Mouse (Mus musculus): ENCODE data around the gene P3h3.

The P3h3 gene

DNA sequence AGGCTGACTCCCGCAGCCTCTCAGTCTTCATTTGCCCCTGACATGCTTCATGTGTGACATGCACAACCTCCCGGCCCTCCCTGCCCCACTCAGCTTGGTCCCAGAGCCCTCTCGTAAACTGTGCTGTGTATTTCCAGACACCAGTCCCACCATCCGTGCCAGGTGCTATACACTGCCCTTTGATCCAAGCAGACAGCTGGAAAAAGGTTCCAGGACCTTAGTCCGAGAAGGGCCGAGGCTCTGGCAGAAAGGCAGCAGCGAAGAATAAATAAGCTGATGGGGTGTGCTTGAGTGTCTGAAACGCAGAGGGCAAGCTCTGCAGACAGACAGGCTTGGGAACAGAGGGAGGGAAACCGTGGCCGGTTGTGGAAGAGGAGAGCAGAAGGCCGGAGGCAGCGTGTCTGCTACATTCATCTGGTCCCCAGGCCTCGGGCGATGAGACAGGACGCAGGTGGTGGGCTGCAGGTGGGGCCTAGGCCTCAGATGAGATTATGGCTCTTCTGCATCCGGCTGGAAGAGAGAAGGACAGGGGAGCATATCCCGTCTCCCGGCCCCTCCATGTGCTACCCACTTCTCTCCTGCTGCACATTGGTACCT is 8.3 kb upstream of the P3h3 start:
- DNase-seq (ENCODE audit: low spot score in 2 of 2): no peak

DNA sequence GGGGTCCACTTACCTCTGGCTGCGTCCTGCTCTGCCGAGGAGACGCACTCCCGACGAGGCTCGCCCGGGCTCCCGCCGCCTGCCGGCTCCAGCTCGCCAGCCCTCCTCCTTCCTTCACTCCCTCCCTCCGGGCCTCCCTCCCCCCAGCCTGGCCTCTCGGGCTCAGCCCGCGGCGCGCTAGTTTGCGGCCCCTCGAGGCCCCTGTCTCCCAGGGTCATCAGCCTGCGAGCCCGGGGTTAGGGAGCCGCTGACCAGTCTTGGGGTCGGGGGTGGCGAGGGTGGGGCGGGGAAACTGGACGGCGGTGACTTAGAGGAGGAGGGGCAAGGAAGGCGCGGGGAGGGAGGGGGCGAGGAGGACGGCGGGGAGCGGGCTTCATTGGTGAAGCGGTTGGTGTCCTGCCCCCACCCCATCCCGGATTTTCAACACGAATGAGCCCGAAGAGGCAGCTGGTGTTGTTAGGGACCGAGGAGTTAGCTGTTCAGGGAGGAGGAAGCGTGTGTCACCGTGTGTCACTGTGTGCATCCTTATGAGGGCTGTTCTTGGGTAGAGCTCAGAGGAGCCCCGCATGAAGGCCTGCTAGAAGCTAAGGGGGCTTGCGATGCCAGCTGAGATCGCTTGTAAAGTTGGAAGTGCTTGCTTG is 6.2 kb upstream of the P3h3 start, which contains the start of gene Gpr162:
Gene Gpr162, minus strand, starts transcription at position 326 of the 641 bp plus-strand sequence.
- peak; percentile 63 to 77 for DNase-seq (ENCODE audit: low spot score in 2 of 2)

DNA sequence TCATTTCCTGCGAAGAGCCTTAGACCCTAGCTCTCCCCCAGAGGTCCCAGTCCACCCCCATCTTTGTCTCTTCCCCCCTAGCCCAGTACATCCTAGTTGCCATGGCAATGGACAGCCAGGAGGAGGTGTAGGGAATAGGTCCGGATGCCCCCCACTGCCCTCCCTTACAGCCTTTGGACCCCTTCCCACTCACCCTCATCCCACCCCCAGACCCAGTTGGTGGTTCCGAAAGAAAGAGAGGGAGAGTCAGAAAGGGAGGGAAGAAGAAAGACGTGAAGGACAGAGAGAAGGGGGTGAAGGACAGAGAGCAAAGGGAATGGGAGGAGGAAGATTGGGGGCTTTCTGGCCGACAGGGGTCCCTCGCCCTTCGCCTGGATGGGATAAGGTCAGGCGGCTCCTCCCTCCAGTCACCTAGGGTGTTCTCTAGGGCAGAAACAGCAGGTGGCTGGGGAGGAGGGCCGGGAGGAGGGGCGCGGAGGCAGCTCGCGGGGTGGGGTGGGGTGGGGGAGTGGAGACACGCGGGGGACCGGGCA is 5.6 kb upstream of the P3h3 start:
- no peak for DNase-seq (ENCODE audit: low spot score in 2 of 2)

DNA sequence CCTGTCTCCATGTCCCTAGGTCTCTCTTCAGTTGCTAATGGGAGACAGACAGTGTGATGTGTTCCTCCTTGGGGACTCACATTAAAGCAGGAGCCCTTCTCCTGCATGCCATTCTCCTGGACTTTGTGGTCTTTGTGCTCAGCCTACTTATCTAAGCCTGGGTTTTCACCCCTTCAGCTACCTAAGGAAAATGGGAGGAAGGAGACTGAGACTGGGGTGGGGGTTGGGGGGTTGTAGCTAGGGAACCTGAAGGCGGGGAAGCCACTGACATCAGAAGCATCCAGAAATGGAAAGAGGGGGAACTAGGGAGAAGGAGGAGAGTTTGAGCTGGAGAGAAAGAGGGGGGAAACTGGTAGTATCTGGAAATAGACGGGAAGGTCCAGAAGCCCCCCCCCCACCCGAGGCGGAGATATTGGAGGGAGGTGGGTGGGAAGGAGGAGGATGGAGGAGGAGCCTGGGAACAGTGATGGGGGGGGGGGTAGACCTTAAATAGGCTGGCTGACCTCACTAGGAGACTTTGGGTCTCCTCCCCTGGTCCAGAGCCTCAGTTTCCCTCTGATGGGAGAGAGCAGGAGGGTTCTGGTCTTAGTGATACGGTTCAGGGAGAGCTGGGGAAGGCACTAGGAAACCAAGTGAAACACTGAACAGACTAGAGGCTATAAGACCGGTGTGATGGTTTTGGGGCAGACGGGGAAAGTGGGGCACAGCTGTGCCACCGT is 5.0 kb upstream of the P3h3 start:
- peak in 1 of 2 experiments; percentile 32 for DNase-seq (ENCODE audit: low spot score in 2 of 2)

DNA sequence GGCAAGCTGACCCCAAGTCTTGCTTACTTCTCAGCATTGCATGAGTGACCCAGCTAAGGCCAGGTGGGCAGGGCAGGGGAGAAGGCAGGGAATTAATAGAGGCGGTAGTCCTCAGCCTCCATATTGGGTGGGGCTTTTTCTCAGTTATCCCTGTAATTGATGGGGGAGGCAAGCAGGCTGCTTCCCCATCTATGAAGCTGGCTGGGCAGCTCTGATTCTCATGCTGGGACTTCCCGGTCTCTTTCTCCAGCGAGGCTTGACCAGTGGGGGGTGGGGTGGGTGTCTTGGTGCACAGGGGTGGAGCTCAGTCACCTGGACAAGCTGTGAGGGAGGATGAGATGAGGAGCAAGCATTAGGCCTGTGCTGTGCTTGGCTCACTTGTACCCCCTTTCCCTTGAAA is 4.2 kb upstream of the P3h3 start:
- no peak for DNase-seq (ENCODE audit: low spot score in 2 of 2)

DNA sequence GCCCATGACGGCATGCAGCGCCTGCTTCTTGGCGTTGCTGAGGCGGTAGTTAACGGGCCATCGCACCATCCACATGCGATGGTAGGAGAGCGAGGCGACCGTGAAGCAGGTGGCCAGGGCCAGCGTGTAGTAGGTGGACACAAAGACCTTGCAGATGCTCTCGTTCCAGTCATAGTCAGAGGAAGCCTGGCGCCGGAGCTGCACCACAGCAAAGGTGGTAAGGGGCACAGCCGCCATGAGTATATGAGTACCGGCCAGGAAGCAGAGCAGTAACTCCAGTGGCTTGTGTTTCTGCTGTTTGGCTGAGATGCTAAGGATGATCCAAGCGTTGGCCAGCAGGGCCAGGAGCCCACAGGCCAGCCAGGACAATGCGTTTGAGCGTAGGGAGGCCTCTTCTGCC is 3.7 kb upstream of the P3h3 start:
- DNase-seq (ENCODE audit: low spot score in 2 of 2): no peak

DNA sequence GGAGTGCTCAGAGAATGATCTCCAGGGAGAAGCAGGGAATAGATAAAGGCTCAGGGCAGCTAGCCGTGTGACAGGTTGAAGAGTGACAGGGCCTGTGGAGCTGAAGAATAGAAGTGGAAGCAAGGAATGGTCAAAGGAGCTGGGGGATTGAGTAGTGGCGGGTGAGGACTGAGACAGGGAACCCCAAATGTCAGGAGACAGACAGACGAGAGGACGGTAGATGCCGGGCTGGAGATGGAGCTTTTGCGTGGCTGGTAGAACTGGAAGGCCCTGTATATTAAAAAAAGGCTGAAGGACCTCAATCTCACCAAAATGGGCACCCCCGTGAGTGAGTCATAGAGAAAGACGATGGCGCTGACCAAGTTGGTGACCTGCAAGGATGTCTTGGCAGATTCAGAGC is 3.0 kb upstream of the P3h3 start:
- no peak for DNase-seq (ENCODE audit: low spot score in 2 of 2)

DNA sequence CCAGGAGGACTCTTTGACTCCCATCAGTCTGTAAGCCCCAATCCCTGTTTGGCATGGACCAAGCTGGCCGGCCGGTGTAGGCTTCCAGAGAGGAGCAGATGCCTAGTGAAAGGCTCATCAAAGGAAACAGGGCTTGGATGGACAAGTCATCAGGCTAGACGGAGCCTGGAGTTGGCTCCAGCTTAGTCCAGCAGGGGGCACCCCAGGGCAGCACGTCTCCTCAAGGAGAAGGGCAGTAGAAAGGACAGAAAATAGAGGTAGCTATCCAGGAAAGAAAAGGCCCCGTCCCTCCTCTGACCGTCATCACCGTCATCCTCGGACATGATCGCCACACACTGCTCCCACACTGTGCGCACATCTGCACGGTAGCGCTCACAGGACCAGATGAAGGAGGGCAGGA is 2.2 kb upstream of the P3h3 start:
- DNase-seq (ENCODE audit: low spot score in 2 of 2): peak; percentile 75 to 84

DNA sequence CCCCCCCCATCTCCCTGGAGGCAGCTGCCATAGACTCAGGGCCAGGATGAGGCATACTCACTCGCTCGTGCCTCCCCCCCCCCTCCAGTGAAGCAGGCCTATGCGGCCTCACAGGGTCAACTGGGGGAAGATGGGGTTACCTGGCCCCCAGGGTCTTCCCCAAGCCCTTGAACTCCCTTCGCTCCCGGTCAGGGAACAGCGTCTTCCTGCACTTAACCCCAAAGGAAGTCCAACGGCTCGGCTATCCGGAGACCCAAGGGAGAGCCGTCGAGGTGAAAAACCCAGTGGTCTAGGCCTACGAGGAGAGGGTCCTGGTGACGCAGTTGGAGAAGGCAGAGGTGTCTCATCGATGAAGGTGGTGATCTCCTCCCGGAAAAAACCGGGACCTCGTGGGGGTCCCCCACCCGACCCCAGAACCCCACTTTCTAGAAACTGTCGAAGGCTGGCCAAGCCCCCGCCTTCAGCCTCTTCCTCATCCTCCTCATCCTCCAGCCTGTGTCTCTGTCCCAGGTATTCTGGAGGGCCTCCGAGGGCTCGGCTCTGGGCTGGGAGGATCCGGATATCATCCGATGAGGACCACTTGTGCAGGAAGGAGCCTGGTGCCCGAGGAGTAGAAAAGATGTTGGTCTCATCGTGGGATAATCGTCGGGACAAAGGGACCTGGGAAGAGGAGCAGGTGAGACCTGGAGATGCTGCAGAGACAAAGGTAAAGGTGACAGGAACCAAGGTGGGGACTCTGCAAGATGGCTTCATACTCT is 1.2 kb upstream of the P3h3 start:
- no peak for DNase-seq (ENCODE audit: low spot score in 2 of 2)

DNA sequence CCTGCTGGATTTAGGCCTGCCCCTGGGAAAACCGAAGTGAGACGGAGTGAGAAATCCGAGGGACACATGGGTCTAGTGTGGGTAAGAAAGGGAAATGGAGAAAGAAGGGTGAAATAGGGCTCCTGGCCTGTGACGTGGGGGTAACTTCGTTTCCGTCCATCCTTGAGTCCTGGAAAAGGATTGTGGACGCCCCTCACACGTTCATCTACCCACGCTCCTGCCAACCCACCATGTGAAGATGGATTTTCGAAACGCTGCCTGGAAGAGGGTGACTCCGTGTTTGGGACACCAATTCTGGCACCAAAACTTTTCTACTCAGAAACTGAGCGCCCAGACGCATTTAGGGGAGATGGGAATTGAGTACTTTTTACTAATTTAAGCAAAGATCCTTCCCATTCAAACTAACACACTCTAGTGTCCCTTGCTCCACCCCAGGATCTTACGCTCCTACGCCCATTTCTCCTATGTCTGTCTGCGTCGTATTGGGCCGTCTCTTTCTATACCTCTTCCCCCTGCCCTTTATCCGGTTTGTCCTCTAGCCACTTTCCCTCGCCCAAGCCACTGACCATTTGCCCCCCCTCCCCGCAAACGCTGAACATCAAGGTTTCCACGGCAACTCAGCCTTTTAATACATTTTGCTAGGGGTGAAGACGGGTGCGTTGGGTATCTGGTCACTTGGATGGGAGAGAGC is 433 bp upstream of the P3h3 start:
- no peak for DNase-seq (ENCODE audit: low spot score in 2 of 2)

DNA sequence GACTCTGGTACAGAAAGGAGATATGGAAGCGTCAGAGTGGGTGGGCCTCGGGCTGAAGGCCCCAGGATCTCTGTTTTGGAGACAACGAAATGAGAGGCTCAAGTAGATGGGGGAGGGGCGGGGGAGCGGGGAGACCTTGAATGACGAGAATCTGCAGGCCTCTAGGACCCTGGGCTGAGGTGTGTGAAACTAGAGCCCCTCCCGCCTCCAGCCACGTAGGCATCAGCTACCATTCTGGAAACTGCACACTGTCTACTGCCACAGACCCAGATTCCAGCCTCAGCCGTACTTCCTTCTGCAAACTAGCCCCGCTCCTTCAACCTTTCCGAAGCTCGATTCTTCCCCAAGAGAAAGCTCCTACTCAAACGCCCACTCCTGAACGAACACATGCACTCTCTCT is 1.2 kb downstream of the P3h3 start:
- peak; percentile 50 to 57 for DNase-seq (ENCODE audit: low spot score in 2 of 2)

DNA sequence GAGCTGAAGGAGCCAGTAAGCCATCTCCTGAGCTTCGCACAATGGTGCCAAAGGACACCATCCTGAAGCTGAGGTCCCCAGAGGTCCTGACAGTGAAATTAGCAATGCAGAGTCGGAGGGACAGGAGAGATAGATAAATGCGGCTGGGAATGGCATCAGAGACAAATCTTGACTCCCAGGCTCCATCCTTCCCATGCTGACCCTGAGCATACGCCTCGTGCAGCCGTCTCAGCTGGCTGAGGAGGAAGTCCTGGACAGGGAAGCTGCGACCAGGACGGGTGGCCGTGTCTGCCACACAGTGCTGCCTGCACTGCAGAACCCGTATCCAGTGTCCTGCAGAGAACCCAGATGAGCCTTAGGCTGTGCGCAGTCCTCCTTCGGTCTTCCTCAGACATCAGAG is 2.9 kb downstream of the P3h3 start:
- DNase-seq (ENCODE audit: low spot score in 2 of 2): no peak

DNA sequence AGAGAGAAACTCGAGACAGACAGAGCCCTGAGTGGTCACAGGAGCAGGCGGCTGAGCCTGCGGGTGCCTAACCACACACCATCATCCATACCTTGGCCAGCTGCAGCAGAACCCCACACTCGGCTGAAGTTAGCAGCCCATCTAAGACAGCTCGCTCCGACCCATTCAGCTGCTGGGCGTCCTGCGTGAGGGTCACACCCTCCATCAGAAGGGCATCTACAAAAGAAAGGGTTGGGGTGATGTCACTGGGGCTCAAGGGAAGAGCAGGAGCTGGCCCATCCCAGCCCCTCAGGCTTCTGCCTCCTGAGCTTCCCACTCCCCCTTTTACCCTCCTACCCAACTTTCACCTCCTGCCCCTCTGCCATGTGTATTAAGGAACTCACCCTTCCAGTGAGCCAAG is 7.0 kb downstream of the P3h3 start:
- DNase-seq (ENCODE audit: low spot score in 2 of 2): no peak

DNA sequence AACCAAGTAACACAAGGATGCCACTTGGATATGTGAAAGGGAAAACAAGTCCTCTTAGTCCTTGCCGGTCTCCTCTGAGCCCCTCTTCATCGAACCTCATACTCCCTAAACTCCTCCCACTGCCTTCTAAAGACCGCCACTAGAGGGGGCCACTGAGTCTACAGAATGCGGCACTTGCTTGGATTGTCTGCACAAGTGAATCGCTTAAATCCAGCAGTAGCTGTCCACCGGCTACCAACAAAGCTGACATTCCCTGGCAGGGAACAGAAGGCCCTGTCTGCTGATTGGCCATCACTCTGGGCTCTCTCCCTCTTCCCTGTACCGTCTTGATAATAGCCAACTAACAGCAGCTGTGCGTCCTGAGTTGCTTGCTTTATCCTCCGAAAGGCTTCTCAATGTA is 10.2 kb downstream of the P3h3 start:
- peak; percentile 86 to 96 for DNase-seq (ENCODE audit: low spot score in 2 of 2)

DNA sequence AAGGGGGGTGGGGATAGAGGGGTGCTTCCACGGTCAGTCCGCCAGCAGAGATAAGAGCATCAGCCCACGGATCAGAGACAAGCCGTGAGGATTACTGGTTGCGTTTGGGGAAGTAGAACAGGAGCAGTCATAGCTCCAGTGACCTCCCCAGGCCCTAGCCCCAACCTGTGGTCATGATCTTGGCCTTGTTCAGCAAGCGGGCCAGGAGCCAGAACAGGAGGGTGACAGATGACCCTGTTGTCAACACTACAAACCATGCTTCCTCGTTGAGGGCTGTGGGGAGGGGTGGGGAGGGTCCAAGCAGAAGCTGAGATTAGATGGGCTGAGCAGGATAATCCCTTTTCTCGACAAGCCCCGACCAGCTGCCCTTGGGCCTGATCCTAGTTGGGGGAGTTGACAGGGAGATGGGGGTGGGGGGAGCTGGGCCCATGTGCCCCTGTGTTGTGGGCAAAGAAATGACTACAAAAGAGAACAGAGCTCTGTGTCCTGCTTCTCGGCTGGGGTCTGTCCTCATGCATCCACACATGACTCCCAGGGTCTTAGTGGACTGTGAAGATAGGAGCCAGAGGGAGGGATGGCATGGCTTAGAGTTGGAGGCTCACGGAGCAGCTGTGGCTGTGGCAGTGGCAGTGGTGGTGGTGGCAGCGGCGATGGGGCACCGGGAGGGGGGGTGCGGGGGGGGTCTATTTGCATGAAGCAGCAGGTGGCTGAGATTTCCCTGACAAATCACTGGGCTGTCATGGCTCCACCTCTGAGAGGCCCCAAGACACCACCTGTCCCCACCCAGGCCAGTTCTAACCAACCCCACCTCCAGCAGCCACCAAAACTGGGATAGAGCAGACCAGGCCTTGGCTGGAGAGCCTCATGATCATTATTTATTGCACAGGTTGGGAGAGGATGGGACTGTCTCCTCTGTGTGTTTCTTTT is 17.0 kb downstream of the P3h3 start, which contains the start of gene Gnb3:
Gene Gnb3, minus strand, starts transcription at position 35 of the 927 bp plus-strand sequence.
- DNase-seq (ENCODE audit: low spot score in 2 of 2): no peak

DNA sequence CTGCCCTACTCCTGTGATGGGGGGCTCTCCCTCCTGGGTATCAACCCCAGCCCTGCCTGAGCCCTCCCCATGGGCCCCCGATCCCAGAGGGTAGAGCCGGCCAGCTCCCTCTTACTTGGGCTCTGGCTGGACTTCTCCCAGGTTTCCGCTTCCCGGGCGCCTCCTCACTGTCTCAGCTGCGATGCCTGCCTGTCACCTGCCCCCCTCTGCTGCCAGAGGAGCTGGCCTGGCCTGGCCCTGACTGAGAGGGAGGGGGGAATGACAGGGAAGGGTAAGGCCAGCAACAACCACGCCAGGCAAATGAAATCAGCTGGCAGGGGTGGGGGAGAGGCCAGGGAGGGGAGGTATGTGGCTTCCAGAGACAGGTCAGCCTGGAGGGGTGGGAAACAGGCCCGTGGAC is 17.7 kb downstream of the P3h3 start:
- no peak for DNase-seq (ENCODE audit: low spot score in 2 of 2)

DNA sequence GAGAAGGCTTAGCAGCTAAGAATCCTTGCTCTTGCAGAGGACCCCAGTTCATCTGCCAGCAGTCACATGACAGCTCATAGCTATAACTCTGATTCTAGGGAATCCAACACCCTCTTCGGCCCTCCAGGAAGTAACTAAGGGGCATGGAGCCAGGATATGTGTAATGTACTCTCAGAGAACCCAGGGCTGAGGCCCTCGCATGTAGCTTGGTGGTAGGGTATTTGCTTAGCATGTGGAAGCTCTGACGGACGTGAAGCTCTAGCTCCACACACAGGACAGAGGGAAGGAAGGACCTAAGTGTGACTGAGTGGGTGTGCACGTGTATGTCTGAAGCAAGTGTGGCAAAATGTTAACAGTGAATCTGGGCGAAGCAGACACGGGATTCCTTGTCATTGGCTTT is 21.1 kb downstream of the P3h3 start:
- no peak for DNase-seq (ENCODE audit: low spot score in 2 of 2)

DNA sequence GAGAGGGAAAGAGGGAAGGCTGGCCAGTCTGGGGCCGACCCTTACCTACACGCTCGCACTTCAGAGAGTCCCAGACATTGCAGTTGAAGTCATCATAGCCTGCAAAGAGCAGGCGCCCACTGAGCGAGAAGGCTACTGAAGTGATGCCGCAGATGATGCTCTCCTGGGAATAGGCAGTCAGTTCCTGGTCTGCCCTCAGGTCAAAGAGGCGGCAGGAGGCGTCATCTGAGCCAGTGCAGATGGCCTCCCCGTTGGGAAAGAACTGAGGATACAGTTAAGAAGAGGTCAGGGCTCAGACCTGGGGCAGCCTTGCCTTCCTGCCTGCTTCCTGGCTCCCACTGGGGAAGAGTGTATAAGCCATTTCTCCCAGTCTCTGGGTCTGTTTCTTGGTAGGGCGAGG is 22.0 kb downstream of the P3h3 start:
- DNase-seq (ENCODE audit: low spot score in 2 of 2): no peak

DNA sequence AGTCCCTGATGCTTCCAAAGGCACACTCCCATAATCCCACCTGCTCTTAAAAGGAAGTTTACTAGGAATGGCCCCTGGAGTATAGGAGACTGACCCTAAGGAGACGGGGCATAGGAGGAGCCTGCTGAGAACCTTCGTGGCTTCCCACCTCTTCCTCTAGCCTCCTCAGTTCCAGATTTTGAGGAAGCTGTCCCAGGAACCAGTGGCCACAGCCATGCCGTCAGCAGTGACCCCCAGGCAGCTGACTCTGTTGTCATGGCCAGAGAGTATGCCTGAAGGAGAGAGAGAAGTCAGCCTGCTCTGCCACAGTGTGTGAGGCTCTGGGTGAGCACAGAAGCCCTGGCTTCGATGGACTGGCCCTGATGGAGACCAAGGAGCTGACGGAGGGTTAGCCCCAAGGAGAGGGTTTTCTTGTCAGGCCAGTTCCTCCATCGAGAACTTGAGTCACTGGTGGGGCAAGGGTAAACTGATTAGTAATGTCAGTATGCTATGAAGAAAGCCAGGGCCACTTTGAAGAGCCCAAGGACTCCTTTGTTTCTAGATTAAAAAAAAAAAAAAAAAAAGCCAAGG is 23.0 kb downstream of the P3h3 start:
- no peak for DNase-seq (ENCODE audit: low spot score in 2 of 2)

DNA sequence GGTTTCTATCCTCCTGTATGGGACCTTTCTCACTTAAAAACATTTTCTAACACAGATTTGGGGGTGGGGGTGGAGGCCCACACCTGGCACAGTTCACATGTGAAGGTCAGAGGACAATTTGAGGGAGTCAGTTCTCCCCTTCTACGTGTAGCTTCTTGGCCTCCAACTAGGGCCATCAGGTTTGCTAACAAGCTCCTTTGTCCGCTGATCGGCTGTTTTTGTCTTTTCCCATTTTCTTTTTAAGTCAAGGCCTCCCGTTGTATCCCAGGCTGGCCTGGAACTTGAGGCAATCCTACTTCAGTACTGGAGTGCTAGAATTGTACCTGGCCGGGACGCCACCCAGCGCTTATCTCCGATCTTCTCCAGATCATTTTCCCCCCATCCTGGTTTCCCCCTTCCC is 25.9 kb downstream of the P3h3 start:
- no peak for DNase-seq (ENCODE audit: low spot score in 2 of 2)

Data from frontal cortex, postnatal 14 days (tissue).